Mouse (Mus musculus): ENCODE results near the gene Polr2g.

DNA sequence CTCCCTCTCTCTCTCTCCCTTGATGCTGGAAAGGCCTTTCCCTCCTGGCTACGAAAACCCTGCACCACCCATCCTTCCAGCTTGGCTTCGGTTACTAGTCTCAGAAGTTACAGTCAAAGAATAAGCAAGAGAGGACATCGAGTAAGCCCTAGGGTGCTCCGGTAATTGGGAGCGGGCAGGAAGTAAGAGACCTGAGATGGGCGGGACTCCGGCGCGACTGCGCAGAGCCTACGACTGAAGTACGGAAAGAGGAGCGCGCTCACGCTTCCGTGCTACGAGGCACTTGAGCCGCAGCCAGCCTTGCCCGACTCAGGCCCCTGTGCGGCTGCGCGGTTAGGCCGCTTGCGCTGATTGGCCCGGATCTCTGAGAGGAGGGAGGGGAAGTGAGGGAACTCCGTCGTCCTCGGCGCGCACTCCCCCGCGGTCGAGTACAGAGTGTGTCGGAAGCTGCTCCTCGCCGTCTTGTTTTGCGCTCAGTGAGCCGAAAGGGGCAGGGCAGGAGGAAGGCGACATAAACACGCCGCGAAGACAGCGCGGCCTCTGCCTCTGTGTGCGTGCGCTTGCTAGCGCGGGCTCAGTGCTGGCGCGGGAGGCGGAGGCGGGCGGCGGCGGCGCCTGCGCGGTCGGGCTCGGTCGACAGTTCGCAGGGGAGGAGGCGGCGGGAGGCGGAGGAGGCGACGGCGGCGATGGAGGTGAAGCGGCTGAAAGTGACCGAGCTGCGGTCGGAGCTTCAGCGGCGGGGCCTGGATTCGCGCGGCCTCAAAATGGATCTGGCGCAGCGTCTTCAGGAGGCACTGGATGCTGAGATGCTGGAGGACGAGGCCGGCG lies 21.4 kb upstream of the Polr2g start, which contains the start of gene Hnrnpul2:
- TF ChIP-seq POLR2A (IDR thresholded peaks at IDR 0.05; ENCODE audit: control insufficient read depth, low read depth, low read length) = peak; percentile 98
- no peak for TF ChIP-seq CTCF (IDR thresholded peaks at IDR 0.05; ENCODE audit: control insufficient read depth, insufficient read depth, insufficient replicate concordance, low read depth, low read length)

Data from testis, adult 2 months (tissue).